In genomic region chr6:34193708-34194475, GRCm38 (mm10) we compare ENCODE assay signal across 8 mouse cellular contexts. TPM values are rescaled to one million over a fixed set of nuclear protein-coding genes. Genes with fewer than 3 reads are reported as not detected.
DNase-seq lines count a peak whose midpoint lies in the region; ATAC-seq and TF ChIP-seq lines count a peak whose summit lies in the region.

No protein-coding gene starts in this region.

- H3K4me3 ChIP-seq in C2C12 (ENCODE audit: insufficient read depth, poor library complexity, severe bottlenecking) = no peak overlapping the region
- H3K4me3 ChIP-seq in kidney, embryonic 16.5 days (ENCODE audit: low read length) = no peak overlapping the region
- no peak overlapping the region for H3K4me3 ChIP-seq in liver, embryonic 13.5 days (replicated peaks)

- no peak overlapping the region for H3K9ac ChIP-seq in kidney, embryonic 16.5 days (replicated peaks; ENCODE audit: low read length)
- H3K9ac ChIP-seq in liver, embryonic 13.5 days = no peak overlapping the region

- DNase-seq in T-cell, adult 2 months (ENCODE audit: low spot score) = peak; percentile 32
- DNase-seq in embryo, embryonic 10 days (ENCODE audit: low spot score) = peak; percentile 86
- DNase-seq in liver, embryonic 13.5 days = peak; percentile 6
- peak; percentile 60 for DNase-seq in neural tube, embryonic 10.5 days (ENCODE audit: extremely low spot score, low spot score)
- peak; percentile 71 for DNase-seq in testis, postnatal 10 days (ENCODE audit: low spot score)

- H3K36me3 ChIP-seq in C2C12 (ENCODE audit: control insufficient read depth, insufficient read depth) = no peaks in the 10 kb centered on the region
- no peaks in the 10 kb centered on the region for H3K36me3 ChIP-seq in kidney, embryonic 16.5 days (ENCODE audit: insufficient read depth, low read length)
- no peaks in the 10 kb centered on the region for H3K36me3 ChIP-seq in liver, embryonic 13.5 days

- no peaks in the 10 kb centered on the region for H3K27me3 ChIP-seq in C2C12 (ENCODE audit: control insufficient read depth, insufficient read depth, insufficient read length)
- H3K27me3 ChIP-seq in kidney, embryonic 16.5 days (ENCODE audit: insufficient read depth, low read length) = no peaks in the 10 kb centered on the region
- H3K27me3 ChIP-seq in liver, embryonic 13.5 days = no peaks in the 10 kb centered on the region

- H3K27ac ChIP-seq in kidney, embryonic 16.5 days (ENCODE audit: low read length) = no peak overlapping the region
- no peak overlapping the region for H3K27ac ChIP-seq in liver, embryonic 13.5 days

- H3K79me3 ChIP-seq in C2C12 (ENCODE audit: low read depth) = no peaks in the 10 kb centered on the region

- no peak overlapping the region for H3K4me2 ChIP-seq in kidney, embryonic 16.5 days (replicated peaks; ENCODE audit: low read depth, low read length)
- no peak overlapping the region for H3K4me2 ChIP-seq in liver, embryonic 13.5 days

- ATAC-seq in granulocyte monocyte progenitor cell, adult 5-6 weeks (replicated peaks; ENCODE audit: poor library complexity, severe bottlenecking) = peak; percentile 87
- peak; percentile 70 for ATAC-seq in kidney, embryonic 16.5 days (ENCODE audit: low FRiP score, low TSS enrichment)
- ATAC-seq in liver, embryonic 13.5 days (ENCODE audit: low read depth) = peak; percentile 36; the same call in 1 of the 2 replicates

- WGBS in kidney, embryonic 16.5 days = 54% methylated on average over 12 of the region's 12 CpGs
- WGBS in liver, embryonic 13.5 days (ENCODE audit: insufficient replicate concordance) = 49% methylated on average over 12 of the region's 12 CpGs

- TF ChIP-seq CTCF in C2C12 (IDR thresholded peaks at IDR 0.05; ENCODE audit: control insufficient read depth, insufficient read depth, insufficient read length) = peak; percentile 68

- no peak overlapping the region for H3ac ChIP-seq in C2C12 (ENCODE audit: control insufficient read depth, insufficient read length, low read depth)

- H3K4me1 ChIP-seq in kidney, embryonic 16.5 days (ENCODE audit: insufficient read depth, low read length) = peaks cover 5% of the 10 kb centered on the region; the same call in 1 of the 2 replicates
- H3K4me1 ChIP-seq in liver, embryonic 13.5 days (replicated peaks) = no peaks in the 10 kb centered on the region

- H3K9me3 ChIP-seq in kidney, embryonic 16.5 days (ENCODE audit: low read length) = no peaks in the 10 kb centered on the region
- no peaks in the 10 kb centered on the region for H3K9me3 ChIP-seq in liver, embryonic 13.5 days (replicated peaks)

- H3K79me2 ChIP-seq in C2C12 (ENCODE audit: control insufficient read depth, insufficient read depth) = no peaks in the 10 kb centered on the region

TF ChIP-seq in C2C12, 6 proteins besides CTCF, POLR2A, EP300 and RAD21:
- TF ChIP-seq USF1 (IDR thresholded peaks at IDR 0.05; ENCODE audit: low read depth) (no peak), CEBPB (IDR thresholded peaks at IDR 0.05; ENCODE audit: low read depth) (no peak), MYOD1 (IDR thresholded peaks at IDR 0.05; ENCODE audit: control insufficient read depth, insufficient read length, low read depth) (no peak), MAX (IDR thresholded peaks at IDR 0.05) (no peak), FOSL1 (IDR thresholded peaks at IDR 0.05; ENCODE audit: insufficient read depth, low read length, poor library complexity, severe bottlenecking) (no peak), MYOG (IDR thresholded peaks at IDR 0.05; ENCODE audit: control insufficient read depth, extremely low read depth, insufficient read length) (no peak)

RNA-seq across cellular contexts. Expression of gene Slc35b4, which starts 17.0 kb away (rescaled TPM):
- polyA plus RNA-seq in C2C12 (2012; fragmentation: generic; extraction: Trizol) = 23.5 TPM
- total RNA-seq in granulocyte monocyte progenitor cell, adult 5-6 weeks (2014; fragmentation: Nextera tagmentation) = 33.6 and 34.9 TPM in 2 replicates
- total RNA-seq in granulocyte monocyte progenitor cell, adult 5-6 weeks (2017) = 25.9 and 36.7 TPM in 2 replicates
- polyA plus RNA-seq in kidney, embryonic 16.5 days (2015; fragmentation: Nextera tagmentation; extraction: Ambion mirVana) = 81.6 and 86.0 TPM in 2 replicates
- polyA plus RNA-seq in liver, embryonic 13.5 days (2015; fragmentation: Nextera tagmentation; extraction: Ambion mirVana) = 21.5 and 25.6 TPM in 2 replicates

Comparison
In these comparisons a context has a peak if more than half of its experiments do, and no peak if none do; other contexts are left out.
1. DNase-seq: peak in every context shown above with its lines; median percentile 86 in embryo, embryonic 10 days; 71 in testis, postnatal 10 days; 60 in neural tube, embryonic 10.5 days; 32 in T-cell, adult 2 months; 6 in liver, embryonic 13.5 days.
2. ATAC-seq: peak in every context shown above with its lines; median percentile 87 in granulocyte monocyte progenitor cell, adult 5-6 weeks; 70 in kidney, embryonic 16.5 days; 36 in liver, embryonic 13.5 days.